Mouse (Mus musculus) lung, adult 18-20 months (tissue): ENCODE data around the gene Hpn.

Experiments used
- DNase-seq, 2 experiments: peaks; one replicate each; pipeline ENCODE4 v3.0.0; 2022; ENCODE audit warnings: mixed read lengths in 2 of 2

Hpn gene

GRCm38 (mm10) chr7:31115182-31115581, at the start of gene Hpn:
TSS of gene Hpn (minus strand) at chr7:31115290.
- DNase-seq, result peak; percentile 77 to 84

- DNase-seq, result no peak
Observed at GRCm38 (mm10) chr7:31164748-31165147, 49.7 kb upstream of the Hpn start.

- no peak for DNase-seq
Observed at GRCm38 (mm10) chr7:31163666-31164577, 48.8 kb upstream of the Hpn start.

GRCm38 (mm10) chr7:31162324-31162723, 47.2 kb upstream of the Hpn start:
- no peak for DNase-seq

GRCm38 (mm10) chr7:31161831-31162230, 46.7 kb upstream of the Hpn start:
- DNase-seq, result no peak

- DNase-seq, result no peak
Observed at GRCm38 (mm10) chr7:31161246-31161645, 46.2 kb upstream of the Hpn start.

GRCm38 (mm10) chr7:31160763-31161162, 45.7 kb upstream of the Hpn start:
- DNase-seq, result no peak

GRCm38 (mm10) chr7:31156034-31156928, 41.2 kb upstream of the Hpn start:
- peak; percentile 48 to 53 for DNase-seq

- DNase-seq, result peak in 1 of 2 experiments; percentile 43
Observed at GRCm38 (mm10) chr7:31155296-31156033, 40.4 kb upstream of the Hpn start, which contains the start of gene Gramd1a. TSS of gene Gramd1a (minus strand) at chr7:31155896.

- no peak for DNase-seq
Observed at GRCm38 (mm10) chr7:31153536-31154320, 38.6 kb upstream of the Hpn start.

- peak; percentile 73 to 84 for DNase-seq
Observed at GRCm38 (mm10) chr7:31151301-31152241, 36.5 kb upstream of the Hpn start.

GRCm38 (mm10) chr7:31150566-31151300, 35.6 kb upstream of the Hpn start:
- peak; percentile 92 to 93 for DNase-seq

- DNase-seq, result no peak
Observed at GRCm38 (mm10) chr7:31149751-31150565, 34.9 kb upstream of the Hpn start.

- DNase-seq, result no peak
Observed at GRCm38 (mm10) chr7:31149271-31149670, 34.2 kb upstream of the Hpn start.

- peak; percentile 79 for DNase-seq
Observed at GRCm38 (mm10) chr7:31148756-31149155, 33.7 kb upstream of the Hpn start.

- DNase-seq, result no peak
Observed at GRCm38 (mm10) chr7:31148086-31148485, 33.0 kb upstream of the Hpn start.

GRCm38 (mm10) chr7:31145596-31146160, 30.6 kb upstream of the Hpn start:
- DNase-seq, result peak; percentile 61 to 79

GRCm38 (mm10) chr7:31144886-31145285, 29.8 kb upstream of the Hpn start:
- DNase-seq, result no peak

- DNase-seq, result no peak
Observed at GRCm38 (mm10) chr7:31140941-31141340, 25.9 kb upstream of the Hpn start.
